Mouse (Mus musculus) urinary bladder, postnatal 25 days (tissue): ENCODE results near the gene Nsun4.
A peak's percentile ranks its signal among the peaks of the same experiment; 100 is the strongest.

Source experiments
- DNase-seq: peaks from one replicate; pipeline ENCODE4 v3.0.0; 2022; ENCODE audit warnings: low spot score

Gene Nsun4

GRCm38 (mm10) chr4:115984111-115984510 is 69.6 kb downstream of the Nsun4 start:
- DNase-seq, result peak; percentile 81
